Mouse (Mus musculus) heart, embryonic 11.5 days (tissue): ENCODE results near the gene Prr5l. TPM values are rescaled to one million over a fixed set of nuclear protein-coding genes. Genes with fewer than 3 reads are reported as not detected.

Experiments used
- ATAC-seq: fragments of 200-750 bp; cut with Nextera tagmentation; replicated peaks from 2 replicates; pipeline ENCODE4 v1.8.0; 2017; ENCODE audit warnings: moderate library complexity; ENCODE audit not compliant: insufficient number of reproducible peaks, low FRiP score, low TSS enrichment
- H3K27ac ChIP-seq: fragments of 300-500 bp; sonication (generic); 2 replicates; pipeline ENCODE4 v1.5.1; 2014; ENCODE audit warnings: mild to moderate bottlenecking, low read depth, low read length
- H3K27me3 ChIP-seq: fragments of 300-500 bp; sonication (generic); 2 replicates; pipeline ENCODE4 v1.6.1; 2014; ENCODE audit warnings: mild to moderate bottlenecking, low read length, mixed read lengths; ENCODE audit not compliant: control insufficient read depth, insufficient read depth
- H3K36me3 ChIP-seq: fragments of 300-500 bp; sonication (generic); 2 replicates; pipeline ENCODE4 v1.6.1; 2014; ENCODE audit warnings: mild to moderate bottlenecking, low read length, moderate library complexity, mixed read lengths; ENCODE audit not compliant: control insufficient read depth, insufficient read depth
- H3K4me1 ChIP-seq: fragments of 300-500 bp; sonication (generic); 2 replicates; pipeline ENCODE4 v1.6.1; 2014; ENCODE audit warnings: low read length; ENCODE audit not compliant: control insufficient read depth, insufficient read depth
- H3K4me2 ChIP-seq: fragments of 300-500 bp; sonication (generic); 2 replicates; pipeline ENCODE4 v1.6.1; 2014; ENCODE audit warnings: mild to moderate bottlenecking, moderate library complexity
- H3K4me3 ChIP-seq: fragments of 300-500 bp; sonication (generic); 2 replicates; pipeline ENCODE4 v1.5.1; 2014; ENCODE audit warnings: low read depth, low read length
- H3K9ac ChIP-seq: fragments of 300-500 bp; sonication (generic); 2 replicates; pipeline ENCODE4 v1.6.1; 2014; ENCODE audit warnings: mild to moderate bottlenecking, low read depth, low read length, moderate library complexity
- H3K9me3 ChIP-seq: fragments of 300-500 bp; sonication (generic); replicated peaks from 2 replicates; pipeline ENCODE4 v1.6.1; 2016; ENCODE audit warnings: low read length; ENCODE audit not compliant: control insufficient read depth
- WGBS: fragments of 180-500 bp; shearing (Covaris S2); extraction: QIAGEN DNeasy Blood & Tissue Kit; methylation state at CpG from one replicate; pipeline ENCODE4 v1.1.7; 2014; ENCODE audit not compliant: insufficient replicate concordance; 5-methylcytosine and 5-hydroxymethylcytosine counted together
- polyA plus RNA-seq: library from polyadenylated mRNA; unstranded; fragments of >200 nt; fragmentation: Nextera tagmentation; extraction: Ambion mirVana; gene quantifications from 2 replicates; pipeline ENCODE4 v1.2.1, GENCODE M21; 2014

Gene Prr5l
- polyA plus RNA-seq, 1 experiment from 2014 or later, result 9.2 TPM

DNA sequence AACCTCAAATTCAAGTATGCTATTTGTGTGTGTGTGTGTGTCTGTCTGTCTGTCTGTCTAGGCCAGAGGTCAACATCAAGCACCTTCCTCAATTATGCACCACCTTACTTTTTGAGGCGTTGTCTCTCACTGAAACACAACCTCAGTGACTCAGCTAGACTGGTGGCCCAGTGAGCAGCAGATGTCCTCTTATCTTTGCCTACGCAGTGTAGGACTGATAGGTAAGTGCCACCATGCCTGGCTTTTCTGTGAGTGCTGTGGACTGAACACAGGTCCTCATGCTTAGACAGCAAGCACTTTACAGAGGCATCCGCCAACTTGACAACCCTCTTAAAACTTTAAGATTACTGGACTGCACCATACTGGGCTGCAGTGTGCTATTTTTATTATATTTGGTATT lies 214.1 kb downstream of the Prr5l start:
- Histone ChIP-seq H3K4me1 (no peaks in the 10 kb centered on the region), H3K9ac (no peak overlapping the region)
- WGBS, result 63% methylated on average over 3 of the region's 3 CpGs

DNA sequence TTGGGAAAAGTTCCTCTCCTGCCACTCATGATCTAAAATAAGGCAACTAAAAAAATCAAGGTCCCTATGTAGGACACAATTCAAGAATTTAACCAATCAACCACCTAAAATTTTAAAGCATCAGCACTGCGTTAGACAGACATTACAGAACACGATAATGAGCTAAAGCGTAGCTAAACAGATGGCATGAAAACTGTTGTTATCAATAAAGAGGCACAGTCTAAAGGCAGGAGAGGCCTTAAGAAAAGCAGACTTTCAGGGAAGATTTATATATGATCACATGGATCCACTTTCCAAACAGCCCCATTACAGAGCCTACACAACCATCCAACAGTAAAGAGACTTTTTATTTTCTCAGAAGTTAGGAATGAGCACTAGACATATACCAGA lies 217.1 kb downstream of the Prr5l start:
- no peak overlapping the region for H3K9ac ChIP-seq
- no peaks in the 10 kb centered on the region for H3K4me1 ChIP-seq
- no peaks in the 10 kb centered on the region for H3K9me3 ChIP-seq
- no peaks in the 10 kb centered on the region for H3K36me3 ChIP-seq
- H3K4me3 ChIP-seq, result no peak overlapping the region
- ATAC-seq, result no peak
- no peaks in the 10 kb centered on the region for H3K27me3 ChIP-seq
- no peak overlapping the region for H3K27ac ChIP-seq
- WGBS, result 88% methylated on average over 3 of the region's 3 CpGs
- H3K4me2 ChIP-seq, result no peak overlapping the region

More for the DNA sequence above, 214.1 kb downstream of the Prr5l start:
- H3K27me3 ChIP-seq, result no peaks in the 10 kb centered on the region
- H3K36me3 ChIP-seq, result no peaks in the 10 kb centered on the region
- H3K4me2 ChIP-seq, result no peak overlapping the region
- H3K27ac ChIP-seq, result no peak overlapping the region
- ATAC-seq, result no peak
- no peaks in the 10 kb centered on the region for H3K9me3 ChIP-seq
- no peak overlapping the region for H3K4me3 ChIP-seq

DNA sequence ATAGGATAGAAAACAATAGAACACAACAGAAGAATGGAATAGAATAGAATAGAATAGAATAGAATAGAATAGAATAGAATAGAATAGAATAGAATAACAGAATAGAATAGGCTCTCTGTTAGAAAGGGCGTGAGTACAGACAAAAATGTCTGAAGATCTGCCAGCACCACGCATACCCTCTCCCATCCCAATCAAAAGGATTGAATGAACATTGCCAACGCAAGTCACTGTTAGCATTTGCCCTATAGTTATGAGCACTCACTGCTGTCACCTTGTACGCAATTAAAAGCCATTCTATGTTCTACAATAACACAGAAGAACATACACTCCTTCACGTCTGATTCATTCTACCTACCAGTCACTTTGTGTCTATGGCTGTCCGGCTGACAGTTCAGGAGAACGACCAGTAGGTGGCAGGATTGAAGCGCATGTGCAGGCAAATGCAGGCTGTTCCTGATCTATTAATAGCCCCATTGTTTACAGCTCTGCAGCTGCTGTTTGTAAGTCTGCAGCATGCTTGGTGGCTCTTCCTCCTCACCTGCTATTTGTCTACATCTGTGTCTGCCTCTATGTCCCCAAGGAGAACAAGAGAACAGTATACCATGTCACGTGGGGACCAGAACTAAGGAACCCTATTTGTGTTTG lies 217.6 kb downstream of the Prr5l start:
- Histone ChIP-seq H3K9ac (no peak overlapping the region), H3K27ac (no peak overlapping the region), H3K9me3 (no peaks in the 10 kb centered on the region), H3K4me1 (no peaks in the 10 kb centered on the region), H3K27me3 (no peaks in the 10 kb centered on the region), H3K4me3 (no peak overlapping the region), H3K36me3 (no peaks in the 10 kb centered on the region), H3K4me2 (no peak overlapping the region)
- 22% methylated on average over 9 of the region's 9 CpGs for WGBS
- peak; percentile 26; the same call in 1 of the 2 replicates for ATAC-seq

Other genes with a start within 250 kb of the Prr5l start
- 0.14 TPM in 1 of 2 replicates, not detected in the other for gene Rag1, start 233.5 kb downstream of the Prr5l start, polyA plus RNA-seq
- gene B230118H07Rik, start 233.5 kb downstream of the Prr5l start, polyA plus RNA-seq, result 44.9 and 47.2 TPM in 2 replicates
- 8.3 and 10.2 TPM in 2 replicates for gene Traf6, start 204.6 kb downstream of the Prr5l start, polyA plus RNA-seq
- gene Commd9, start 3.2 kb upstream of the Prr5l start, polyA plus RNA-seq, result 48.8 and 52.2 TPM in 2 replicates